Mouse (Mus musculus) lung, adult 2 months (tissue): ENCODE measurements around the gene Olfml2a. TPM values are rescaled to one million over a fixed set of nuclear protein-coding genes. Genes with fewer than 3 reads are reported as not detected.

ENCODE experiments used
- DNase-seq: peaks from one replicate; pipeline ENCODE4 v3.0.0; 2022
- H3K4me1 ChIP-seq: fragments of 200-500 bp; 2 replicates; pipeline ENCODE4 v1.6.1; 2011; ENCODE audit warnings: low read length; ENCODE audit not compliant: control insufficient read depth, insufficient read depth
- H3K4me3 ChIP-seq: fragments of 200-500 bp; replicated peaks from 2 replicates; pipeline ENCODE3; 2011; ENCODE audit warnings: low read depth, mild to moderate bottlenecking, control low read depth, low read length; ENCODE audit errors: extremely low read depth
- CTCF ChIP-seq: fragments of 200-500 bp; IDR thresholded peaks from 2 replicates; pipeline ENCODE4 v1.5.1; 2011; ENCODE audit warnings: mild to moderate bottlenecking, low read length, control low read depth; ENCODE audit not compliant: insufficient read depth
- POLR2A ChIP-seq: fragments of 200-500 bp; IDR thresholded peaks from 2 replicates; pipeline ENCODE4 v1.6.1; 2011; ENCODE audit warnings: low read depth, mild to moderate bottlenecking, control low read depth, low read length, borderline replicate concordance; ENCODE audit errors: extremely low read depth
- WGBS: fragments of 180-500 bp; shearing (Covaris S2); methylation state at CpG from one replicate; pipeline ENCODE4 v1.1.7; 2018; 5-methylcytosine and 5-hydroxymethylcytosine counted together
- polyA plus RNA-seq: library from polyadenylated mRNA; depleted of rRNA; stranded (reverse); fragments of >200 nt; gene quantifications from 2 replicates; pipeline ENCODE4 v1.2.3, GENCODE M21; 2012

The Olfml2a gene
- polyA plus RNA-seq, 1 experiment = 11.3 TPM

- Histone ChIP-seq H3K4me3 (no peak overlapping the region), H3K4me1 (peaks cover 2% of the 10 kb centered on the region)
- WGBS = 60% methylated on average over 2 of the region's 2 CpGs
- TF ChIP-seq POLR2A = no peak
- TF ChIP-seq CTCF = no peak
- DNase-seq = no peak
Observed at GRCm38 (mm10) chr2:38956062-38956461, 24.3 kb downstream of the Olfml2a start.

GRCm38 (mm10) chr2:38957671-38958223 lies 26.0 kb downstream of the Olfml2a start:
- TF ChIP-seq CTCF (no peak), POLR2A (no peak)
- Histone ChIP-seq H3K4me3 (no peak overlapping the region), H3K4me1 (no peaks in the 10 kb centered on the region)
- DNase-seq = no peak
- 78% methylated on average over 5 of the region's 5 CpGs for WGBS

- TF ChIP-seq CTCF (no peak), POLR2A (no peak)
- no peak for DNase-seq
- Histone ChIP-seq H3K4me1 (no peaks in the 10 kb centered on the region), H3K4me3 (no peak overlapping the region)
- 31% methylated on average over 4 of the region's 4 CpGs for WGBS
Observed at GRCm38 (mm10) chr2:38964198-38964597, 32.4 kb downstream of the Olfml2a start.

- H3K4me1 ChIP-seq = no peaks in the 10 kb centered on the region; the same call in 1 of the 2 replicates
- DNase-seq = no peak
- WGBS = 87% methylated on average over 2 of the region's 2 CpGs
- H3K4me3 ChIP-seq = no peak overlapping the region
- TF ChIP-seq CTCF (no peak), POLR2A (no peak)
Observed at GRCm38 (mm10) chr2:38969650-38970049, 37.9 kb downstream of the Olfml2a start.

- TF ChIP-seq POLR2A = no peak
- no peak for TF ChIP-seq CTCF
- Histone ChIP-seq H3K4me3 (no peak overlapping the region), H3K4me1 (no peaks in the 10 kb centered on the region; the same call in 1 of the 2 replicates)
- WGBS = 54% methylated on average over 5 of the region's 5 CpGs
- no peak for DNase-seq
Observed at GRCm38 (mm10) chr2:38970057-38970456, 38.3 kb downstream of the Olfml2a start.

GRCm38 (mm10) chr2:38973223-38973622 lies 41.4 kb downstream of the Olfml2a start:
- TF ChIP-seq CTCF (no peak), POLR2A (no peak)
- WGBS = 25% methylated on average over 2 of the region's 2 CpGs
- Histone ChIP-seq H3K4me3 (no peak overlapping the region), H3K4me1 (no peaks in the 10 kb centered on the region; the same call in 1 of the 2 replicates)
- no peak for DNase-seq

GRCm38 (mm10) chr2:38973701-38974100 lies 41.9 kb downstream of the Olfml2a start:
- TF ChIP-seq CTCF = no peak
- TF ChIP-seq POLR2A = no peak
- 55% methylated on average over 7 of the region's 7 CpGs for WGBS

GRCm38 (mm10) chr2:38974171-38974570 lies 42.4 kb downstream of the Olfml2a start:
- 42% methylated on average over 2 of the region's 2 CpGs for WGBS
- H3K4me1 ChIP-seq = no peaks in the 10 kb centered on the region; the same call in 1 of the 2 replicates
- TF ChIP-seq CTCF (no peak), POLR2A (no peak)
- no peak for DNase-seq
- no peak overlapping the region for H3K4me3 ChIP-seq

More at GRCm38 (mm10) chr2:38973701-38974100, 41.9 kb downstream of the Olfml2a start:
- H3K4me3 ChIP-seq = no peak overlapping the region
- no peak for DNase-seq
- H3K4me1 ChIP-seq = no peaks in the 10 kb centered on the region; the same call in 1 of the 2 replicates

GRCm38 (mm10) chr2:38975181-38975580 lies 43.4 kb downstream of the Olfml2a start:
- Histone ChIP-seq H3K4me3 (no peak overlapping the region), H3K4me1 (no peaks in the 10 kb centered on the region; the same call in 1 of the 2 replicates)
- TF ChIP-seq CTCF (no peak), POLR2A (no peak)
- WGBS = 86% methylated on average over 3 of the region's 3 CpGs
- no peak for DNase-seq
